Mouse (Mus musculus): ENCODE measurements around the gene Hyal1. TPM values are rescaled to one million over a fixed set of nuclear protein-coding genes. Genes with fewer than 3 reads are reported as not detected.

The Hyal1 gene
- total and polyA plus RNA-seq, 2 experiments from 2014 or later = 6.0 to 21.3 TPM

- ATAC-seq (ENCODE audit: insufficient read depth, low read depth) = peak; percentile 91
- Histone ChIP-seq H3K27me3 (ENCODE audit: control insufficient read depth, insufficient read depth, low read length) (0 out of 2 replicates have a peak, but pooled peaks cover 7% of the 10 kb centered on the region), H3K4me2 (ENCODE audit: low read depth, low read length) (peak overlapping the region; percentile 86), H3K4me1 (ENCODE audit: control insufficient read depth, insufficient read depth) (peaks cover 33% of the 10 kb centered on the region), H3K9ac (replicated peaks; ENCODE audit: low read depth, low read length) (peak overlapping the region; percentile 89), H3K36me3 (replicated peaks; ENCODE audit: control insufficient read depth, insufficient read depth, low read length) (peaks cover 26% of the 10 kb centered on the region), H3K9me3 (replicated peaks; ENCODE audit: control insufficient read depth, low read length) (no peaks in the 10 kb centered on the region), H3K27ac (ENCODE audit: low read depth) (peak overlapping the region; percentile 96), H3K4me3 (ENCODE audit: low read depth, low read length) (peak overlapping the region; percentile 70)
- under 1% methylated on average over 53 of the region's 53 CpGs for WGBS
- peak; percentile 27 for TF ChIP-seq CTCF (IDR thresholded peaks at IDR 0.05; ENCODE audit: low read depth)
- TF ChIP-seq EP300 (IDR thresholded peaks at IDR 0.05; ENCODE audit: low read depth) = no peak
- DNase-seq (ENCODE audit: low spot score) = peak; percentile 97
These were observed 22.4 kb upstream of the Hyal1 start for GRCm38 (mm10) chr9:107554319-107554825.

GRCm38 (mm10) chr9:107555031-107555457 is 21.7 kb upstream of the Hyal1 start:
- peak overlapping the region; percentile 96 for H3K27ac ChIP-seq (ENCODE audit: low read depth)
- peak overlapping the region; percentile 86 for H3K4me2 ChIP-seq (ENCODE audit: low read depth, low read length)
- peak; percentile 24 for ATAC-seq (ENCODE audit: insufficient read depth, low read depth)
- H3K36me3 ChIP-seq (replicated peaks; ENCODE audit: control insufficient read depth, insufficient read depth, low read length) = peaks cover 33% of the 10 kb centered on the region
- H3K9ac ChIP-seq (replicated peaks; ENCODE audit: low read depth, low read length) = peak overlapping the region; percentile 89
- peak overlapping the region; percentile 70 for H3K4me3 ChIP-seq (ENCODE audit: low read depth, low read length)
- 0 out of 2 replicates have a peak, but pooled peaks cover 7% of the 10 kb centered on the region for H3K27me3 ChIP-seq (ENCODE audit: control insufficient read depth, insufficient read depth, low read length)
- peaks cover 33% of the 10 kb centered on the region for H3K4me1 ChIP-seq (ENCODE audit: control insufficient read depth, insufficient read depth)
- peak; percentile 88 for DNase-seq (ENCODE audit: low spot score)
- WGBS = 0% methylated on average over 23 of the region's 23 CpGs
- H3K9me3 ChIP-seq (replicated peaks; ENCODE audit: control insufficient read depth, low read length) = no peaks in the 10 kb centered on the region
- TF ChIP-seq EP300 (IDR thresholded peaks at IDR 0.05; ENCODE audit: low read depth) (no peak), CTCF (IDR thresholded peaks at IDR 0.05; ENCODE audit: low read depth) (no peak)

GRCm38 (mm10) chr9:107555701-107556100 is 21.0 kb upstream of the Hyal1 start:
- H3K36me3 ChIP-seq (replicated peaks; ENCODE audit: control insufficient read depth, insufficient read depth, low read length) = peaks cover 39% of the 10 kb centered on the region
- 0 out of 2 replicates have a peak, but pooled peaks cover under 1% of the 10 kb centered on the region for H3K27me3 ChIP-seq (ENCODE audit: control insufficient read depth, insufficient read depth, low read length)
- no peak for ATAC-seq (ENCODE audit: insufficient read depth, low read depth)
- H3K4me2 ChIP-seq (ENCODE audit: low read depth, low read length) = peak overlapping the region; percentile 86
- WGBS = 3% methylated on average over 2 of the region's 2 CpGs
- H3K27ac ChIP-seq (ENCODE audit: low read depth) = peak overlapping the region; percentile 96
- peak overlapping the region; percentile 89 for H3K9ac ChIP-seq (replicated peaks; ENCODE audit: low read depth, low read length)
- peaks cover 33% of the 10 kb centered on the region for H3K4me1 ChIP-seq (ENCODE audit: control insufficient read depth, insufficient read depth)
- H3K9me3 ChIP-seq (replicated peaks; ENCODE audit: control insufficient read depth, low read length) = no peaks in the 10 kb centered on the region
- no peak for DNase-seq (ENCODE audit: low spot score)
- H3K4me3 ChIP-seq (ENCODE audit: low read depth, low read length) = peak overlapping the region; percentile 70
- TF ChIP-seq EP300 (IDR thresholded peaks at IDR 0.05; ENCODE audit: low read depth) = no peak
- no peak for TF ChIP-seq CTCF (IDR thresholded peaks at IDR 0.05; ENCODE audit: low read depth)

GRCm38 (mm10) chr9:107556346-107556745 is 20.4 kb upstream of the Hyal1 start:
- peak overlapping the region; percentile 96; the same call in 1 of the 2 replicates for H3K27ac ChIP-seq (ENCODE audit: low read depth)
- peaks cover 45% of the 10 kb centered on the region for H3K36me3 ChIP-seq (replicated peaks; ENCODE audit: control insufficient read depth, insufficient read depth, low read length)

GRCm38 (mm10) chr9:107563029-107563581 is 13.6 kb upstream of the Hyal1 start, which contains the start of gene Tusc2:
TSS of gene Tusc2 (plus strand) at chr9:107563255.
- H3K27me3 ChIP-seq (ENCODE audit: control insufficient read depth, insufficient read depth, low read length) = no peaks in the 10 kb centered on the region
- H3K4me3 ChIP-seq (ENCODE audit: low read depth, low read length) = peak within 1 kb of the TSS; percentile 69
- 2% methylated on average over 41 of the region's 46 CpGs for WGBS
- H3K36me3 ChIP-seq (replicated peaks; ENCODE audit: control insufficient read depth, insufficient read depth, low read length) = peaks cover 49% of the 10 kb centered on the region
- no peaks in the 10 kb centered on the region for H3K9me3 ChIP-seq (replicated peaks; ENCODE audit: control insufficient read depth, low read length)
- ATAC-seq (ENCODE audit: insufficient read depth, low read depth) (peak; percentile 89), DNase-seq (ENCODE audit: low spot score) (peak; percentile 97)
- H3K9ac ChIP-seq (replicated peaks; ENCODE audit: low read depth, low read length) = peak within 1 kb of the TSS; percentile 69
- H3K4me2 ChIP-seq (ENCODE audit: low read depth, low read length) = peak within 1 kb of the TSS; percentile 83
- peak within 1 kb of the TSS; percentile 79 for H3K27ac ChIP-seq (ENCODE audit: low read depth)
- no peak for TF ChIP-seq CTCF (IDR thresholded peaks at IDR 0.05; ENCODE audit: low read depth)
- no peak for TF ChIP-seq EP300 (IDR thresholded peaks at IDR 0.05; ENCODE audit: low read depth)
- peaks cover 14% of the 10 kb centered on the region for H3K4me1 ChIP-seq (ENCODE audit: control insufficient read depth, insufficient read depth)

More at GRCm38 (mm10) chr9:107556346-107556745, 20.4 kb upstream of the Hyal1 start:
- Histone ChIP-seq H3K9ac (replicated peaks; ENCODE audit: low read depth, low read length) (no peak overlapping the region), H3K4me3 (ENCODE audit: low read depth, low read length) (peak overlapping the region; percentile 70), H3K4me2 (ENCODE audit: low read depth, low read length) (peak overlapping the region; percentile 86), H3K9me3 (replicated peaks; ENCODE audit: control insufficient read depth, low read length) (no peaks in the 10 kb centered on the region), H3K4me1 (ENCODE audit: control insufficient read depth, insufficient read depth) (peaks cover 27% of the 10 kb centered on the region), H3K27me3 (ENCODE audit: control insufficient read depth, insufficient read depth, low read length) (no peaks in the 10 kb centered on the region)
- TF ChIP-seq CTCF (IDR thresholded peaks at IDR 0.05; ENCODE audit: low read depth) (no peak), EP300 (IDR thresholded peaks at IDR 0.05; ENCODE audit: low read depth) (no peak)
- WGBS = 48% methylated on average over 3 of the region's 3 CpGs
- DNase-seq (ENCODE audit: low spot score) = no peak
- ATAC-seq (ENCODE audit: insufficient read depth, low read depth) = no peak

Data from heart, postnatal 0 days (tissue).